Mouse (Mus musculus): Measurements from ENCODE around the gene Gm5447. TPM values are rescaled to one million over a fixed set of nuclear protein-coding genes. Genes with fewer than 3 reads are reported as not detected.

The Gm5447 gene
- polyA plus RNA-seq (2015; fragmentation: Nextera tagmentation; extraction: Ambion mirVana): 0.14 TPM in 1 of 2 replicates, not detected in the other

DNA sequence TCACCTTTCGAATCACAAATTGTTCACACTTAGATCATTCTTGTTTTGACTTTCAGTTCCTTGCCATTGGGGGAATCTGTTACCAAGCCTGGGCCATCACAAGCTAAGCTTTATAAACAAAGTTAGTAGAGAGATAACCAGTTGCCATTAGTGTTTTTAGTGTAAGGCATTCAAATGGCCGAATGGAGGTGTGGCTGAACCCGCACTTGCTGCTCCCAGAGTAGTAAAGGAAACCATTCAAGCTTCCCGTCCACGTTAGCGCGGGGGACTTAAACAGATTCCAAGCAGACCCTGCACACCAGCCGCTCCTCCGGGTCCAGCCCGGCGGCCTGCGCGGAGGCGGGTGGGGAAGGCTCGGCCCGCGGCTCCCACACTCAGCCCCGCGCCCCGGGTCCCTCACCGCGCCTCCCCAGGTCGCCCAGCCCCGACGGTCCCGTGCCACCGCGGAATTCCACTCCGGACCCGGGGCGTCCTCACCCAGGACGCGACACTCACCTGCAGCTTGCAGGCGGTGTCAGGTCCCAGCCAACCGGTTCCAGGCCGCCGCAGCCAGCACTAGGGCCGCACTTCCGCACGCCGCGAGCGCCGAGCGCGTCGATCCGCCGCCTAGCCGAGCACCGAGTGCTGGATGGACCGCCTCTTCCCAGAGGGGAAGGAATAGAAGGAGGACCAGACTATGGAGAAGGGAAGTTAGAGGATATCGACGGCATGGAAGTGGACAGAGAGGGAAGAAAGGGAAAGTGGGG lies at the start of gene Gm5447, which contains the start of gene Exoc2:
Gene Gm5447, plus strand, starts transcription at position 704 of the 746 bp plus-strand sequence.
Gene Exoc2, minus strand, starts transcription at position 593 of the 746 bp plus-strand sequence.
- H3K4me3 ChIP-seq: peak within 1 kb of the TSS; percentile 88
- no peaks in the 10 kb centered on the region for H3K36me3 ChIP-seq
- peak; percentile 93 for ATAC-seq (ENCODE audit: low FRiP score, low read depth)
- WGBS: under 1% methylated on average over 54 of the region's 54 CpGs
- 0 out of 2 replicates have a peak, but pooled peaks cover 3% of the 10 kb centered on the region for H3K27me3 ChIP-seq
- peak within 1 kb of the TSS; percentile 90 for H3K9ac ChIP-seq
- no peaks in the 10 kb centered on the region for H3K9me3 ChIP-seq
- H3K27ac ChIP-seq: peak within 1 kb of the TSS; percentile 85
- H3K4me1 ChIP-seq: peaks cover 20% of the 10 kb centered on the region
- peak within 1 kb of the TSS; percentile 67 for H3K4me2 ChIP-seq (replicated peaks)

DNA sequence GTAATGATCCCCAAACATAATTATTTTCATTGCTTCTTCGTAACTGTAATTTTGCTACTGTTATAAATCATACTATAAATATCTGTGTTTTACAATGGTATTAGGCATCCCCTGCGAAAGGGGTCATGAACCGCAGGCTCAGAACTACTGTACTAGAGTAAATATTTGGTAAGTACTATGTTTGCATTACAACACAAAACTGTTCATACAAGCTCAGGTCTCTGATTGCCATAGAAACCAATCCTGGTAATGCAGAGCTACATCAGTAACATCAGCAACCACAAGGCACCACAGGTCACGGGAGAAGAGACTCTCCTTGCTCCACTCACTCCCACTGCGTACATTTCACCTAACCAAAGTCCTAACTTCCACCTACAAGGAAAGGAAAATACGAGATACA lies 49.7 kb upstream of the Gm5447 start:
- 90% methylated on average over 6 of the region's 6 CpGs for WGBS
- H3K4me1 ChIP-seq: no peaks in the 10 kb centered on the region
- no peak overlapping the region for H3K9ac ChIP-seq
- no peak overlapping the region for H3K4me2 ChIP-seq (replicated peaks)
- ATAC-seq (ENCODE audit: low FRiP score, low read depth): no peak
- H3K9me3 ChIP-seq: no peaks in the 10 kb centered on the region
- H3K36me3 ChIP-seq: peaks cover 19% of the 10 kb centered on the region
- H3K27me3 ChIP-seq: peaks cover under 1% of the 10 kb centered on the region; the same call in 1 of the 2 replicates
- no peak overlapping the region for H3K4me3 ChIP-seq
- no peak overlapping the region for H3K27ac ChIP-seq

DNA sequence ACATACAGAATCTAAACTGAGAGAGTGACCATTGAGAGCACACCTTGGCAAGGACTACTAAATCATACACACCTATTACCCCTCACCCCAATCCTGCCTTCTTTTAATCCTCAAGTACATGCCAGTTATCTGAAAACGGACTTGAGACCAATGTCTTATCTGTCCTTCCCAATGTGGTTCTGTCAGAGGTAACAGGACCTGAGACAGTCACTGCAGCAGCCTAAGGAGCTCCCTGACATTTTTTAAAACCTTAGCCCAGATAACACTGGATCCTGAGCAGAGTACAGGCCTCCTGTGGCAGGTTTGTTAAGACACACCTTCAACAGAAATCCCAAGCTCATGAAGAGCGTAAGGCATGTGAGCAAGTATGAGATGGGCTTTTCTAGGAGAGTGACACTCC lies 44.9 kb upstream of the Gm5447 start:
- no peak overlapping the region for H3K27ac ChIP-seq
- no peak overlapping the region for H3K9ac ChIP-seq
- H3K4me2 ChIP-seq (replicated peaks): no peak overlapping the region
- H3K36me3 ChIP-seq: peaks cover 11% of the 10 kb centered on the region
- peaks cover 9% of the 10 kb centered on the region; the same call in 1 of the 2 replicates for H3K27me3 ChIP-seq
- peaks cover 17% of the 10 kb centered on the region for H3K4me1 ChIP-seq
- WGBS: 87% methylated on average over 2 of the region's 2 CpGs
- no peak for ATAC-seq (ENCODE audit: low FRiP score, low read depth)
- no peak overlapping the region for H3K4me3 ChIP-seq
- H3K9me3 ChIP-seq: no peaks in the 10 kb centered on the region

DNA sequence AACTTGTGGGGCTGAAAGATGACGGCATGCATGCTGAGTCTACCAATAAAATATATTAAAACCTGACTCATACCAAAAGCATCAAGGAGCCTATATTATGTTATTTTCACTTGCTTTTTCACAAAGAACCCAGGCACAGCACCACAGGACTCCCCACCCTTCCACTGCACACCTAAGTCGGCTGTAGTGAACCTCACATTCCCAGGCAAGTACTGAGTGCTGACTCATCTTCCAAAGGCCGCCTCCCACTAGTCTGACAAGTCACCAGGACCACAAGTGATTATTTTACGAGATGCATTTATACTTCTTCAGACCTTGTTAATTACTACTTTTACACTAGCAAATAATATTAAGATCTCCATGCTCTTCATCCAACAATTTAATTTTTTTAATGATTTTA lies 42.4 kb upstream of the Gm5447 start:
- no peak overlapping the region for H3K4me3 ChIP-seq
- peaks cover 9% of the 10 kb centered on the region; the same call in 1 of the 2 replicates for H3K27me3 ChIP-seq
- ATAC-seq (ENCODE audit: low FRiP score, low read depth): peak; percentile 69
- H3K9ac ChIP-seq: no peak overlapping the region
- no peak overlapping the region for H3K4me2 ChIP-seq (replicated peaks)
- H3K27ac ChIP-seq: no peak overlapping the region
- 37% methylated on average over 4 of the region's 4 CpGs for WGBS
- H3K36me3 ChIP-seq: peaks cover 5% of the 10 kb centered on the region
- peaks cover 17% of the 10 kb centered on the region for H3K4me1 ChIP-seq
- H3K9me3 ChIP-seq: no peaks in the 10 kb centered on the region

DNA sequence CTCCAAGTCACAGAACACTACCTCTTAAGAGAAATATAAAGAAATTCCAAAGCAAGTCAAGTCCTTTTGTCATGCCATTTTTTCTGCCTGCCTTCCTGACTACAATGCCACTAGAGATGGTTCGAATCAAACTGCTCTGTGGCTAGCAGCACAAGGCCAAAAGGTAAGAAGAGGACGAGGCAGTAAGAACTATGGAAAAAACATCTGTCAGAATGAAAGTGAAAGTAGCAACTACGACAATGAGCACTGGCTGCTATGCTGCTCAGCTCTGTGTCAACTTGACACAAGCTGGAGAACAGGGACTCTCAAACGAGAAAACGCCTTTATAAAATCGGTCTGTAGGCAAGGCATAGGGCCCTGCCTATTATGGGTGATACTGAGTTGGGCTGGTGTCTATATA lies 41.0 kb upstream of the Gm5447 start:
- Histone ChIP-seq H3K4me2 (replicated peaks) (no peak overlapping the region), H3K9me3 (no peaks in the 10 kb centered on the region), H3K27ac (no peak overlapping the region), H3K9ac (no peak overlapping the region), H3K36me3 (peaks cover 9% of the 10 kb centered on the region), H3K4me3 (no peak overlapping the region), H3K4me1 (peaks cover 17% of the 10 kb centered on the region), H3K27me3 (peaks cover 9% of the 10 kb centered on the region; the same call in 1 of the 2 replicates)
- WGBS: 78% methylated on average over 6 of the region's 6 CpGs
- ATAC-seq (ENCODE audit: low FRiP score, low read depth): no peak

DNA sequence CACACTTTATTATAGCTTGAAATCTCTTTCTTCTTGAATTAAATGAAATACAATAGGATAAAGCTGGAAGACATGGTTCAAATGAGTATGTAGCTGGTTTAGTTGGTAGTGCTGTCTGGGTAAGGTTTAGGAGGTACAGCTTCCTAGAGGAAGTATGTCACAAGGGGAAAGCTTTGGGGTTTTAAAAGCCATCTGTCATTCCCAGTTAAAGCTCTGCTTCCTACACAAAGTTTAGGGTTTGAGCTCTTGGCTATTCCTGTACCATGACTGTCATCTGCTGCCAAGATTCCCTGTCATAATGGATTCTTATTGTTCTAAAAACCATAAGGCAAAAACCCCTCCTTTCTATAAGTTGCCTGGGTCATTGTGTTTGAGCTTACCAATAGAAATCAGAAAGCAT lies 28.2 kb upstream of the Gm5447 start:
- H3K27me3 ChIP-seq: no peaks in the 10 kb centered on the region

DNA sequence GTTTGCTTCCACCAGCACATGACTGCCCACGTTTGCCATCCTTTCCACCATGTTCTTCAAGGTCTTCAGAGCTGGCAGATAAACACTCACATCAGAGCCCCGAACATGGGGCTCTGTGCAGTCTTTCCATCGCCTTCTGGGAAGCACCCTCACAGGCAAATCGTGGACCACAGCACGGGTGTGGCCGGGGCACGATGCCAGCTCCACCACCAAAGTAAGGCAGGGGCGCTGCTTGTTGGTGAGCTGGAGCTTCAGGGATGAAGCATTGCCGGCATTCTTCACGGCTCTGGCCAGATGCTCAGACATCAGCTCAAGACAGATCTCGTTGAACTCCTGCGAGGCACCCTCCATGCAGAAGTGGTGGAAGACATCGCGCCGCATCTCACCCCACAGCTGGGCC lies 26.9 kb upstream of the Gm5447 start:
- ATAC-seq (ENCODE audit: low FRiP score, low read depth): no peak
- H3K9me3 ChIP-seq: no peaks in the 10 kb centered on the region
- WGBS: 92% methylated on average over 15 of the region's 15 CpGs
- no peaks in the 10 kb centered on the region for H3K27me3 ChIP-seq
- H3K27ac ChIP-seq: no peak overlapping the region
- H3K4me1 ChIP-seq: peaks cover 5% of the 10 kb centered on the region; the same call in 1 of the 2 replicates
- H3K9ac ChIP-seq: no peak overlapping the region
- H3K36me3 ChIP-seq: peaks cover 12% of the 10 kb centered on the region; the same call in 1 of the 2 replicates
- H3K4me3 ChIP-seq: no peak overlapping the region
- H3K4me2 ChIP-seq (replicated peaks): no peak overlapping the region

More for the DNA sequence above, 28.2 kb upstream of the Gm5447 start:
- Histone ChIP-seq H3K9ac (no peak overlapping the region), H3K4me3 (no peak overlapping the region), H3K9me3 (no peaks in the 10 kb centered on the region), H3K27ac (no peak overlapping the region), H3K4me1 (peaks cover 5% of the 10 kb centered on the region; the same call in 1 of the 2 replicates), H3K4me2 (replicated peaks) (no peak overlapping the region), H3K36me3 (peaks cover 12% of the 10 kb centered on the region; the same call in 1 of the 2 replicates)
- no peak for ATAC-seq (ENCODE audit: low FRiP score, low read depth)

DNA sequence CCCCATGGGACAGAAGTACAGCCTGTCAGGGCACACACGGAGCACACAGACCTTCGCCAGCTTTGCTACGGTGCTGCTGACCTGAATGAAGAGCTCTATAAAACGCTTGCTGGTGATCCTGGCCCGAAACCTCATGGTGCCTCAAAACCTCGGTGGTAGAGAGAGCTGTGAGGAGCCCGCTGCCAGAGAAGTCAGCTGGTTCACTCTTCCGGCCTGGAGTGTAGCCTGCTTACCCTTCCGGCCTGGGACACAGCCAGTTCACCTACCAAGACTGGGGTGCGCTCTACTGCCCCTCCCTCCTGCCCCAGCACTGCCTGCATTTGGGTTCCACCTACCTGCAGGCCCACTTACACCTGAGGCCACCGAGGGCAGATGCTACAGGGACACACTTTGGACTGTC lies 26.5 kb upstream of the Gm5447 start, which contains the start of gene Hus1b:
Gene Hus1b, minus strand, starts transcription at position 220 of the 400 bp plus-strand sequence.
- no peak within 1 kb of the TSS for H3K4me3 ChIP-seq
- H3K27me3 ChIP-seq: no peaks in the 10 kb centered on the region
- no peak for ATAC-seq (ENCODE audit: low FRiP score, low read depth)
- no peaks in the 10 kb centered on the region for H3K9me3 ChIP-seq
- 88% methylated on average over 11 of the region's 11 CpGs for WGBS
- H3K9ac ChIP-seq: no peak within 1 kb of the TSS
- peaks cover 12% of the 10 kb centered on the region; the same call in 1 of the 2 replicates for H3K36me3 ChIP-seq
- peaks cover 5% of the 10 kb centered on the region; the same call in 1 of the 2 replicates for H3K4me1 ChIP-seq
- H3K27ac ChIP-seq: no peak within 1 kb of the TSS
- H3K4me2 ChIP-seq (replicated peaks): no peak within 1 kb of the TSS

DNA sequence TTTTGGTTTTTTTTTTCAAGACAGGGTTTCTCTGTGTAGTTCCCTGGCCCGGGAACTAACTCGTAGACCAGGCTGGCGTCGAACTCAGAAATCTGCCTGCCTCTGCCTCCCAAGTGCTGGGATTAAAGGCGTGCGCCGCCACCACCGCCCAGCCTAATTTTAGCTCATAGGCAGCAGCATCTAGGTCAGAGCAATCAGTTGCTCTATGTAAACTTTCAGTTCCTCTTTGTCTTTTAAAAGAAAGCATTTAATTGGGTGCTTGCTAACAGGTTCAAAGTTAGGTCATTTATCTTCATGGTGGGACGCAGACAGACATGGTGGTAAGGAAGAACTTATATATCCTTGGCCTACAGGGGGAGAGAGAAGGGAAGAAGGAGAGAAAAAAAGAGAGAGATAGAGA lies 24.8 kb upstream of the Gm5447 start:
- no peak for ATAC-seq (ENCODE audit: low FRiP score, low read depth)
- 96% methylated on average over 9 of the region's 9 CpGs for WGBS
- H3K36me3 ChIP-seq: peaks cover 12% of the 10 kb centered on the region; the same call in 1 of the 2 replicates

DNA sequence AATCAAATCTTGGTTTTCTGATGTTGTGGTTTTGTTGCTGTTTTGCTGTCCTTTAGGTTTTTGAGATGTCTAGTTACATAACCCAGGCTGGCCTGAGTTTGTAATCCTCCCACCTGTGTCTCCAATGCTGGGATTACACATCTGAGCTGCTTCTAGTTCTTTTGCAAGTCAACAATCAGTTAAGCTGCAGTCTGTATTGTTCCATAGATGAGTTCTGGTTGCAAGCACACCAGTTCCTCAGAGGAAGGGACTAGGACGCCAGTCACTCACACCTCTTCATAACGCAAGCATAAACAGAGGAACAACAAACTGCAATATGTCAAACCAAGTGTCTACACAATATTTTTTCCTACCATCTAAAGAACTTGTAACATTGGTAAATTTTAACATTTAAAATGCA lies 22.0 kb upstream of the Gm5447 start:
- no peak for ATAC-seq (ENCODE audit: low FRiP score, low read depth)
- H3K9ac ChIP-seq: no peak overlapping the region
- H3K36me3 ChIP-seq: peaks cover 9% of the 10 kb centered on the region; the same call in 1 of the 2 replicates
- H3K4me2 ChIP-seq (replicated peaks): no peak overlapping the region
- peaks cover 4% of the 10 kb centered on the region; the same call in 1 of the 2 replicates for H3K4me1 ChIP-seq
- H3K9me3 ChIP-seq: no peaks in the 10 kb centered on the region; the same call in 1 of the 2 replicates
- H3K4me3 ChIP-seq: no peak overlapping the region
- no peak overlapping the region for H3K27ac ChIP-seq
- no peaks in the 10 kb centered on the region for H3K27me3 ChIP-seq
- 92% methylated on average over 2 of the region's 2 CpGs for WGBS

More for the DNA sequence above, 24.8 kb upstream of the Gm5447 start:
- Histone ChIP-seq H3K27me3 (no peaks in the 10 kb centered on the region), H3K27ac (no peak overlapping the region), H3K9ac (no peak overlapping the region), H3K4me1 (peaks cover 5% of the 10 kb centered on the region; the same call in 1 of the 2 replicates), H3K4me2 (replicated peaks) (no peak overlapping the region), H3K4me3 (no peak overlapping the region), H3K9me3 (no peaks in the 10 kb centered on the region)

DNA sequence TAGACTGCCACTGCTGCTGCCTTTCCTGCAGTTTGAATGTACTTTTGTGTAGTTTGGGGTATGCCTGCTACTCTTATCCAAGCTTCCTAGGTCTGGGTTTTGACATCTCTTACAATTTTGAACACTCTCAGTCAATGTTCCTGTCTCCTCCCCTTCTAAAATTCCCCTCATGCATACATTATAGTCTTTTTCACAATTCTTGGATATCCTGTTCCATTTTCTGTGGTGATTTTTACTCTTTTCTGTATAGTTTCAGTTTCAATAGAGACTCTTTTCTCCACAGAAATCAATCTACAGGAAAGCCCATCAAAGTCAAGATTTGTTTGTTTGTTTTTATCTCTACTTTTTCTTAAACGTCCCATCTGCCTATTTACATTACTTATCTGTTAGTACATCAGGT lies 20.4 kb upstream of the Gm5447 start:
- no peak overlapping the region for H3K4me2 ChIP-seq (replicated peaks)
- H3K27me3 ChIP-seq: no peaks in the 10 kb centered on the region
- no peaks in the 10 kb centered on the region for H3K4me1 ChIP-seq
- H3K9ac ChIP-seq: no peak overlapping the region
- WGBS: 78% methylated on average over 1 of the region's 1 CpGs
- ATAC-seq (ENCODE audit: low FRiP score, low read depth): no peak
- 0 out of 2 replicates have a peak, but pooled peaks cover 5% of the 10 kb centered on the region for H3K36me3 ChIP-seq
- no peaks in the 10 kb centered on the region; the same call in 1 of the 2 replicates for H3K9me3 ChIP-seq
- H3K4me3 ChIP-seq: no peak overlapping the region
- no peak overlapping the region for H3K27ac ChIP-seq

GRCm38 (mm10) chr13:30960714-30961113 lies 13.3 kb upstream of the Gm5447 start:
- H3K36me3 ChIP-seq: no peaks in the 10 kb centered on the region
- H3K27ac ChIP-seq: no peak overlapping the region
- no peak overlapping the region for H3K4me2 ChIP-seq (replicated peaks)
- WGBS: 90% methylated on average over 2 of the region's 2 CpGs
- no peak overlapping the region for H3K4me3 ChIP-seq
- H3K9ac ChIP-seq: no peak overlapping the region
- no peaks in the 10 kb centered on the region for H3K27me3 ChIP-seq
- H3K9me3 ChIP-seq: no peaks in the 10 kb centered on the region
- no peak for ATAC-seq (ENCODE audit: low FRiP score, low read depth)
- peaks cover 9% of the 10 kb centered on the region for H3K4me1 ChIP-seq
